Mouse (Mus musculus) erythroblast, embryonic 14.5 days (primary cell): ENCODE measurements around the gene Slc7a1.

ENCODE experiments used
- GATA1 ChIP-seq: IDR thresholded peaks from 2 replicates; pipeline ENCODE4 v1.6.1; 2012; ENCODE audit warnings: low read length, inconsistent platforms, mixed read lengths
- TAL1 ChIP-seq: IDR thresholded peaks from 3 replicates; pipeline ENCODE4 v1.6.1; 2012; ENCODE audit warnings: low read length, inconsistent platforms, mixed read lengths

DNA sequence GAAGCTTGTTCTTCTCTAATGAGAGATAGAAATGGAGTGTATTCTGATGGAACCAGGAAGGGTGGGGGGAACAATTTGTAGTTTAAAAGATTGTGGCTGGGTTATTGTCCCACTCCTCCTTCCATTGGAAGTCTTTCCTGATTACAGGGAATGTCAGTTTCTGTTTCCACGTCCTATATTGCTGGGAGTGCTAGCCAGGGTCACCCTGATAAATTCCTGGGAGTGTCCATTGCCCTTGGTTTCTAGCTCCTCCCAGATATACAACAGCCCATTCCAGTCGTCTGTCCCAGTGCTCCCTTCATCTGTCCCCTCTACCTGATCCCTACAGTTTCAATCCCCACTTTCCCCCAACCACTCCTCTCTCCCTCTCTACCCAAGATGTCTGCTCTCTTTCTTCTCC, 21.6 kb upstream of the Slc7a1 start:
- TF ChIP-seq GATA1 (no peak), TAL1 (no peak)
